Mouse (Mus musculus) hindbrain, embryonic 12.5 days (tissue): ENCODE results near the gene Prtg. TPM values are rescaled to one million over a fixed set of nuclear protein-coding genes. Genes with fewer than 3 reads are reported as not detected.

Experiments used
- ATAC-seq: fragments of 200-750 bp; cut with Nextera tagmentation; 2 replicates; pipeline ENCODE4 v1.8.0; 2017; ENCODE audit warnings: moderate TSS enrichment; ENCODE audit not compliant: low FRiP score
- H3K27ac ChIP-seq: fragments of 300-500 bp; sonication (generic); 2 replicates; pipeline ENCODE4 v1.5.1; 2016; ENCODE audit warnings: mild to moderate bottlenecking
- H3K27me3 ChIP-seq: fragments of 300-500 bp; sonication (generic); 2 replicates; pipeline ENCODE4 v1.6.1; 2016; ENCODE audit warnings: mild to moderate bottlenecking
- H3K36me3 ChIP-seq: fragments of 300-500 bp; sonication (generic); 2 replicates; pipeline ENCODE4 v1.6.1; 2016; ENCODE audit warnings: mild to moderate bottlenecking
- H3K4me1 ChIP-seq: fragments of 300-500 bp; sonication (generic); 2 replicates; pipeline ENCODE4 v1.6.1; 2016
- H3K4me2 ChIP-seq: fragments of 300-500 bp; sonication (generic); replicated peaks from 2 replicates; pipeline ENCODE4 v1.6.1; 2016; ENCODE audit warnings: mild to moderate bottlenecking
- H3K4me3 ChIP-seq: fragments of 300-500 bp; sonication (generic); 2 replicates; pipeline ENCODE4 v1.5.1; 2016; ENCODE audit warnings: mild to moderate bottlenecking
- H3K9ac ChIP-seq: fragments of 300-500 bp; sonication (generic); 2 replicates; pipeline ENCODE4 v1.6.1; 2016; ENCODE audit warnings: mild to moderate bottlenecking, moderate library complexity
- H3K9me3 ChIP-seq: fragments of 300-500 bp; sonication (generic); replicated peaks from 2 replicates; pipeline ENCODE4 v1.6.1; 2016; ENCODE audit warnings: mild to moderate bottlenecking
- WGBS: fragments of 180-500 bp; shearing (Covaris S2); methylation state at CpG from one replicate; pipeline ENCODE4 v1.1.7; 2016; 5-methylcytosine and 5-hydroxymethylcytosine counted together
- polyA plus RNA-seq: library from polyadenylated mRNA; unstranded; fragments of >200 nt; fragmentation: Nextera tagmentation; extraction: Ambion mirVana; gene quantifications from 2 replicates; pipeline ENCODE4 v1.2.1, GENCODE M21; 2016

The Prtg gene
- polyA plus RNA-seq: 2.1 and 2.2 TPM in 2 replicates

GRCm38 (mm10) chr9:72806731-72807419, at the start of gene Prtg:
Gene Prtg, plus strand, starts transcription at chr9:72806874.
- peak; percentile 83 for ATAC-seq

GRCm38 (mm10) chr9:72757143-72757542, 49.5 kb upstream of the Prtg start:
- 81% methylated on average over 5 of the region's 5 CpGs for WGBS
- Histone ChIP-seq H3K27ac (no peak overlapping the region), H3K4me3 (no peak overlapping the region)

More at GRCm38 (mm10) chr9:72806731-72807419, at the start of gene Prtg:
- WGBS: 0% methylated on average over 38 of the region's 57 CpGs
- H3K4me2 ChIP-seq: peak within 1 kb of the TSS; percentile 99
- peak within 1 kb of the TSS; percentile 86 for H3K9ac ChIP-seq
- peaks cover 17% of the 10 kb centered on the region for H3K4me1 ChIP-seq
- H3K36me3 ChIP-seq: no peaks in the 10 kb centered on the region
- H3K4me3 ChIP-seq: peak within 1 kb of the TSS; percentile 81
- no peaks in the 10 kb centered on the region for H3K9me3 ChIP-seq
- no peaks in the 10 kb centered on the region for H3K27me3 ChIP-seq
- H3K27ac ChIP-seq: peak within 1 kb of the TSS; percentile 86

GRCm38 (mm10) chr9:72758705-72759131, 48.0 kb upstream of the Prtg start:
- Histone ChIP-seq H3K27ac (no peak overlapping the region), H3K27me3 (no peaks in the 10 kb centered on the region), H3K4me2 (no peak overlapping the region), H3K4me3 (no peak overlapping the region), H3K36me3 (no peaks in the 10 kb centered on the region), H3K4me1 (peaks cover 16% of the 10 kb centered on the region), H3K9me3 (no peaks in the 10 kb centered on the region), H3K9ac (no peak overlapping the region)
- WGBS: 43% methylated on average over 8 of the region's 8 CpGs
- no peak for ATAC-seq

More at GRCm38 (mm10) chr9:72757143-72757542, 49.5 kb upstream of the Prtg start:
- H3K9ac ChIP-seq: no peak overlapping the region
- H3K9me3 ChIP-seq: no peaks in the 10 kb centered on the region
- no peak for ATAC-seq
- no peaks in the 10 kb centered on the region for H3K36me3 ChIP-seq
- H3K4me2 ChIP-seq: no peak overlapping the region
- H3K27me3 ChIP-seq: no peaks in the 10 kb centered on the region
- peaks cover 16% of the 10 kb centered on the region for H3K4me1 ChIP-seq

- peaks cover 21% of the 10 kb centered on the region for H3K4me1 ChIP-seq
- no peak overlapping the region for H3K9ac ChIP-seq
- H3K27me3 ChIP-seq: no peaks in the 10 kb centered on the region
- H3K4me3 ChIP-seq: no peak overlapping the region
- H3K4me2 ChIP-seq: no peak overlapping the region
- no peak for ATAC-seq
- H3K27ac ChIP-seq: 0 out of 2 replicates have a peak overlapping the region, but pooled peaks have one; percentile 35
- no peaks in the 10 kb centered on the region for H3K36me3 ChIP-seq
- 26% methylated on average over 3 of the region's 3 CpGs for WGBS
- no peaks in the 10 kb centered on the region for H3K9me3 ChIP-seq
Measured at GRCm38 (mm10) chr9:72763050-72763718, 43.5 kb upstream of the Prtg start.

GRCm38 (mm10) chr9:72766789-72767349, 39.8 kb upstream of the Prtg start:
- peak overlapping the region; percentile 29 for H3K9ac ChIP-seq
- peak overlapping the region; percentile 24 for H3K4me3 ChIP-seq
- H3K27me3 ChIP-seq: no peaks in the 10 kb centered on the region
- H3K9me3 ChIP-seq: no peaks in the 10 kb centered on the region
- H3K4me2 ChIP-seq: peak overlapping the region; percentile 61
- peak overlapping the region; percentile 58; the same call in 1 of the 2 replicates for H3K27ac ChIP-seq
- H3K4me1 ChIP-seq: peaks cover 19% of the 10 kb centered on the region
- peak; percentile 71 for ATAC-seq
- 1% methylated on average over 17 of the region's 17 CpGs for WGBS
- no peaks in the 10 kb centered on the region for H3K36me3 ChIP-seq

- Histone ChIP-seq H3K36me3 (no peaks in the 10 kb centered on the region), H3K27me3 (no peaks in the 10 kb centered on the region), H3K9ac (no peak overlapping the region), H3K4me3 (no peak overlapping the region), H3K27ac (no peak overlapping the region), H3K4me2 (no peak overlapping the region), H3K9me3 (no peaks in the 10 kb centered on the region), H3K4me1 (peaks cover 7% of the 10 kb centered on the region)
- 91% methylated on average over 4 of the region's 4 CpGs for WGBS
- no peak for ATAC-seq
Measured at GRCm38 (mm10) chr9:72775022-72775421, 31.7 kb upstream of the Prtg start.

GRCm38 (mm10) chr9:72779004-72779403, 27.7 kb upstream of the Prtg start:
- Histone ChIP-seq H3K27me3 (no peaks in the 10 kb centered on the region), H3K4me2 (no peak overlapping the region), H3K9me3 (no peaks in the 10 kb centered on the region), H3K9ac (no peak overlapping the region), H3K4me1 (peaks cover 27% of the 10 kb centered on the region), H3K27ac (no peak overlapping the region), H3K4me3 (no peak overlapping the region), H3K36me3 (no peaks in the 10 kb centered on the region)
- no peak for ATAC-seq
- WGBS: 51% methylated on average over 11 of the region's 11 CpGs

- no peak for ATAC-seq
- H3K36me3 ChIP-seq: no peaks in the 10 kb centered on the region
- peaks cover 27% of the 10 kb centered on the region for H3K4me1 ChIP-seq
- no peaks in the 10 kb centered on the region for H3K9me3 ChIP-seq
- H3K4me2 ChIP-seq: no peak overlapping the region
- 11% methylated on average over 4 of the region's 4 CpGs for WGBS
- H3K27me3 ChIP-seq: no peaks in the 10 kb centered on the region
- H3K27ac ChIP-seq: no peak overlapping the region
- H3K4me3 ChIP-seq: no peak overlapping the region
- H3K9ac ChIP-seq: no peak overlapping the region
Measured at GRCm38 (mm10) chr9:72779733-72780132, 26.9 kb upstream of the Prtg start.

GRCm38 (mm10) chr9:72780694-72781093, 26.0 kb upstream of the Prtg start:
- no peak for ATAC-seq
- H3K4me1 ChIP-seq: peaks cover 27% of the 10 kb centered on the region
- no peaks in the 10 kb centered on the region for H3K27me3 ChIP-seq
- H3K9ac ChIP-seq: no peak overlapping the region
- no peak overlapping the region for H3K27ac ChIP-seq
- H3K9me3 ChIP-seq: no peaks in the 10 kb centered on the region
- no peak overlapping the region for H3K4me2 ChIP-seq
- no peaks in the 10 kb centered on the region for H3K36me3 ChIP-seq
- WGBS: 22% methylated on average over 5 of the region's 5 CpGs
- no peak overlapping the region for H3K4me3 ChIP-seq

- no peak overlapping the region for H3K4me3 ChIP-seq
- H3K4me1 ChIP-seq: peaks cover 27% of the 10 kb centered on the region
- no peak overlapping the region for H3K27ac ChIP-seq
- H3K4me2 ChIP-seq: no peak overlapping the region
- 43% methylated on average over 4 of the region's 4 CpGs for WGBS
- H3K9me3 ChIP-seq: no peaks in the 10 kb centered on the region
- no peak overlapping the region for H3K9ac ChIP-seq
- no peaks in the 10 kb centered on the region for H3K36me3 ChIP-seq
- no peak for ATAC-seq
- no peaks in the 10 kb centered on the region for H3K27me3 ChIP-seq
Measured at GRCm38 (mm10) chr9:72781466-72781865, 25.2 kb upstream of the Prtg start.

GRCm38 (mm10) chr9:72782121-72782520, 24.6 kb upstream of the Prtg start:
- Histone ChIP-seq H3K9me3 (no peaks in the 10 kb centered on the region), H3K36me3 (no peaks in the 10 kb centered on the region), H3K27me3 (no peaks in the 10 kb centered on the region), H3K27ac (no peak overlapping the region), H3K4me2 (no peak overlapping the region), H3K4me1 (peaks cover 27% of the 10 kb centered on the region), H3K9ac (no peak overlapping the region), H3K4me3 (no peak overlapping the region)
- ATAC-seq: no peak
- WGBS: 43% methylated on average over 8 of the region's 8 CpGs

- Histone ChIP-seq H3K27me3 (no peaks in the 10 kb centered on the region), H3K9me3 (no peaks in the 10 kb centered on the region), H3K4me3 (no peak overlapping the region), H3K27ac (no peak overlapping the region), H3K4me2 (no peak overlapping the region), H3K36me3 (no peaks in the 10 kb centered on the region), H3K9ac (no peak overlapping the region), H3K4me1 (peaks cover 3% of the 10 kb centered on the region; the same call in 1 of the 2 replicates)
- WGBS: 90% methylated on average over 1 of the region's 1 CpGs
- no peak for ATAC-seq
Measured at GRCm38 (mm10) chr9:72787732-72788131, 18.9 kb upstream of the Prtg start.
